Mouse (Mus musculus) myocyte (in vitro differentiated cells): ENCODE data around the gene Pif1. TPM values are rescaled to one million over a fixed set of nuclear protein-coding genes. Genes with fewer than 3 reads are reported as not detected.

ENCODE experiments used
- H3K27me3 ChIP-seq: one replicate; pipeline ENCODE4 v1.6.1; 2011; ENCODE audit not compliant: control insufficient read depth, insufficient read depth, insufficient read length
- H3K36me3 ChIP-seq: one replicate; pipeline ENCODE4 v1.6.1; 2011; ENCODE audit not compliant: control insufficient read depth, insufficient read depth
- H3K4me2 ChIP-seq: one replicate; pipeline ENCODE4 v1.6.1; 2011; ENCODE audit warnings: low read depth, control low read depth
- H3K4me3 ChIP-seq: one replicate; pipeline ENCODE4 v1.5.1; 2011; ENCODE audit warnings: mild to moderate bottlenecking, control low read depth, moderate library complexity
- H3K79me2 ChIP-seq: one replicate; pipeline ENCODE4 v1.6.1; 2011; ENCODE audit not compliant: control insufficient read depth, insufficient read depth
- H3ac ChIP-seq: one replicate; pipeline ENCODE4 v1.6.1; 2011; ENCODE audit not compliant: control insufficient read depth, insufficient read length
- CEBPB ChIP-seq: IDR thresholded peaks from 2 replicates; pipeline ENCODE4 v1.6.1; 2011; ENCODE audit warnings: mild to moderate bottlenecking, moderate library complexity; ENCODE audit not compliant: poor library complexity, insufficient read depth, severe bottlenecking
- E2F4 ChIP-seq: IDR thresholded peaks from one replicate; pipeline ENCODE4 v1.6.1; 2011; ENCODE audit warnings: mild to moderate bottlenecking, control low read depth, moderate library complexity; ENCODE audit not compliant: insufficient read depth
- MAX ChIP-seq: IDR thresholded peaks from one replicate; pipeline ENCODE4 v1.6.1; 2011; ENCODE audit warnings: low read depth, mild to moderate bottlenecking, control low read depth
- MYOD1 ChIP-seq, 3 experiments: IDR thresholded peaks; one replicate each; pipeline ENCODE4 v1.6.1; 2011; ENCODE audit warnings: control low read depth in 2 of 3, low read depth in 2 of 3, mild to moderate bottlenecking in 2 of 3, moderate library complexity in 1 of 3; ENCODE audit not compliant: insufficient read length in 2 of 3, control insufficient read depth in 1 of 3
- MYOG ChIP-seq, 3 experiments: IDR thresholded peaks; one replicate each; pipeline ENCODE4 v1.6.1; 2011; ENCODE audit warnings: control low read depth in 2 of 3, low read depth in 2 of 3, mild to moderate bottlenecking in 2 of 3; ENCODE audit not compliant: insufficient read length in 2 of 3, control insufficient read depth in 1 of 3, insufficient read depth in 1 of 3
- POLR2A ChIP-seq: IDR thresholded peaks from one replicate; pipeline ENCODE4 v1.6.1; 2011; ENCODE audit warnings: low read depth, mild to moderate bottlenecking, control low read depth, moderate library complexity; ENCODE audit not compliant: insufficient read length
- POLR2AphosphoS2 ChIP-seq: IDR thresholded peaks from one replicate; pipeline ENCODE4 v1.6.1; 2011; ENCODE audit warnings: low read depth, control low read depth; ENCODE audit not compliant: insufficient read length
- REST ChIP-seq: IDR thresholded peaks from one replicate; pipeline ENCODE4 v1.6.1; 2011; ENCODE audit warnings: mild to moderate bottlenecking, control low read depth, moderate library complexity; ENCODE audit not compliant: insufficient read depth, insufficient read length
- SRF ChIP-seq: IDR thresholded peaks from one replicate; pipeline ENCODE4 v1.6.1; 2011; ENCODE audit warnings: low read depth; ENCODE audit not compliant: control insufficient read depth, insufficient read length
- TCF12 ChIP-seq: IDR thresholded peaks from one replicate; pipeline ENCODE4 v1.6.1; 2011; ENCODE audit warnings: mild to moderate bottlenecking, control low read depth; ENCODE audit not compliant: poor library complexity, insufficient read depth, severe bottlenecking
- TCF3 ChIP-seq: IDR thresholded peaks from one replicate; pipeline ENCODE4 v1.6.1; 2011; ENCODE audit warnings: low read depth, control low read depth; ENCODE audit not compliant: insufficient read length
- USF1 ChIP-seq: IDR thresholded peaks from one replicate; pipeline ENCODE4 v1.6.1; 2011; ENCODE audit warnings: low read depth, mild to moderate bottlenecking, control low read depth, moderate library complexity
- polyA plus RNA-seq: library from polyadenylated mRNA; unstranded; fragments of >200 nt; fragmentation: generic; extraction: Trizol; gene quantifications from one replicate; pipeline ENCODE4 v1.2.1, GENCODE M21; 2012; ENCODE audit warnings: missing spikeins

Gene Pif1
- polyA plus RNA-seq, 1 experiment = 6.9 TPM

GRCm38 (mm10) chr9:65606321-65607109, 19.6 kb downstream of the Pif1 start:
- Histone ChIP-seq H3ac (no peak overlapping the region), H3K27me3 (no peaks in the 10 kb centered on the region), H3K79me2 (no peaks in the 10 kb centered on the region), H3K4me2 (no peak overlapping the region), H3K4me3 (no peak overlapping the region), H3K36me3 (no peaks in the 10 kb centered on the region)
- TF ChIP-seq CEBPB = no peak
- no peak for TF ChIP-seq TCF12
- TF ChIP-seq E2F4 = no peak
- no peak for TF ChIP-seq REST
- no peak for TF ChIP-seq POLR2A
- no peak for TF ChIP-seq USF1
- TF ChIP-seq MYOD1 (IDR thresholded peaks at IDR 0.05; ENCODE audit: control insufficient read depth in 1 of 3, insufficient read length in 2 of 3, low read depth in 2 of 3) = no peak
- TF ChIP-seq SRF = no peak
- TF ChIP-seq MAX = no peak
- TF ChIP-seq TCF3 = no peak
- no peak for TF ChIP-seq MYOG (IDR thresholded peaks at IDR 0.05; ENCODE audit: control insufficient read depth in 1 of 3, insufficient read depth in 1 of 3, insufficient read length in 2 of 3, low read depth in 2 of 3)
- no peak for TF ChIP-seq POLR2AphosphoS2

GRCm38 (mm10) chr9:65607120-65607519, 20.2 kb downstream of the Pif1 start:
- Histone ChIP-seq H3K79me2 (no peaks in the 10 kb centered on the region), H3K4me2 (no peak overlapping the region), H3K36me3 (no peaks in the 10 kb centered on the region), H3ac (no peak overlapping the region), H3K4me3 (no peak overlapping the region), H3K27me3 (no peaks in the 10 kb centered on the region)
- TF ChIP-seq USF1 (no peak), TCF3 (no peak), CEBPB (no peak), SRF (no peak)

GRCm38 (mm10) chr9:65611969-65612486, 25.1 kb downstream of the Pif1 start:
- no peaks in the 10 kb centered on the region for H3K79me2 ChIP-seq
- H3K36me3 ChIP-seq = no peaks in the 10 kb centered on the region
- no peak overlapping the region for H3K4me3 ChIP-seq
- no peak overlapping the region for H3K4me2 ChIP-seq
- no peaks in the 10 kb centered on the region for H3K27me3 ChIP-seq
- H3ac ChIP-seq = no peak overlapping the region
- TF ChIP-seq MYOG (IDR thresholded peaks at IDR 0.05; ENCODE audit: control insufficient read depth in 1 of 3, insufficient read depth in 1 of 3, insufficient read length in 2 of 3, low read depth in 2 of 3) (no peak), USF1 (no peak), POLR2AphosphoS2 (no peak), MYOD1 (IDR thresholded peaks at IDR 0.05; ENCODE audit: control insufficient read depth in 1 of 3, insufficient read length in 2 of 3, low read depth in 2 of 3) (no peak), REST (no peak), POLR2A (no peak), SRF (no peak), MAX (no peak), E2F4 (no peak), CEBPB (no peak), TCF3 (no peak), TCF12 (no peak)

- Histone ChIP-seq H3K36me3 (no peaks in the 10 kb centered on the region), H3ac (no peak overlapping the region), H3K4me2 (no peak overlapping the region), H3K79me2 (no peaks in the 10 kb centered on the region), H3K27me3 (no peaks in the 10 kb centered on the region), H3K4me3 (no peak overlapping the region)
- no peak for TF ChIP-seq MAX
- TF ChIP-seq SRF = no peak
- no peak for TF ChIP-seq USF1
- no peak for TF ChIP-seq POLR2AphosphoS2
- no peak for TF ChIP-seq E2F4
- TF ChIP-seq POLR2A = no peak
- TF ChIP-seq CEBPB = no peak
- no peak for TF ChIP-seq TCF12
- TF ChIP-seq TCF3 = no peak
- TF ChIP-seq REST = no peak
- TF ChIP-seq MYOG (IDR thresholded peaks at IDR 0.05; ENCODE audit: control insufficient read depth in 1 of 3, insufficient read depth in 1 of 3, insufficient read length in 2 of 3, low read depth in 2 of 3) = no peak
- TF ChIP-seq MYOD1 (IDR thresholded peaks at IDR 0.05; ENCODE audit: control insufficient read depth in 1 of 3, insufficient read length in 2 of 3, low read depth in 2 of 3) = no peak
These were observed 26.1 kb downstream of the Pif1 start for GRCm38 (mm10) chr9:65613098-65613497.

GRCm38 (mm10) chr9:65619311-65619710, 32.4 kb downstream of the Pif1 start:
- H3K4me2 ChIP-seq = no peak overlapping the region

More at GRCm38 (mm10) chr9:65619311-65619710, 32.4 kb downstream of the Pif1 start:
- H3K79me2 ChIP-seq = no peaks in the 10 kb centered on the region
- H3K36me3 ChIP-seq = no peaks in the 10 kb centered on the region
- TF ChIP-seq CEBPB (no peak), POLR2A (no peak), MYOD1 (IDR thresholded peaks at IDR 0.05; ENCODE audit: control insufficient read depth in 1 of 3, insufficient read length in 2 of 3, low read depth in 2 of 3) (no peak), REST (no peak), USF1 (no peak), MAX (no peak), TCF3 (no peak), POLR2AphosphoS2 (no peak), SRF (no peak), MYOG (IDR thresholded peaks at IDR 0.05; ENCODE audit: control insufficient read depth in 1 of 3, insufficient read depth in 1 of 3, insufficient read length in 2 of 3, low read depth in 2 of 3) (no peak), E2F4 (no peak), TCF12 (no peak)
- H3K4me3 ChIP-seq = no peak overlapping the region
- no peaks in the 10 kb centered on the region for H3K27me3 ChIP-seq
- H3ac ChIP-seq = no peak overlapping the region
